Mouse (Mus musculus) megakaryocyte, embryonic 14.5 days (primary cell): Measurements from ENCODE around the gene Pbx2. TPM values are rescaled to one million over a fixed set of nuclear protein-coding genes. Genes with fewer than 3 reads are reported as not detected.
A peak's percentile ranks its signal among the peaks of the same experiment; 100 is the strongest.

ENCODE experiments used
- H3K27me3 ChIP-seq: replicated peaks from 2 replicates; pipeline ENCODE3; 2012; ENCODE audit warnings: inconsistent platforms
- H3K36me3 ChIP-seq: replicated peaks from 2 replicates; pipeline ENCODE3; 2012; ENCODE audit warnings: low read length, inconsistent platforms, mixed read lengths
- H3K4me1 ChIP-seq: 2 replicates; pipeline ENCODE4 v1.6.1; 2012; ENCODE audit warnings: inconsistent platforms
- H3K4me3 ChIP-seq: replicated peaks from 2 replicates; pipeline ENCODE3; 2012; ENCODE audit warnings: moderate library complexity, mild to moderate bottlenecking, inconsistent platforms
- H3K9me3 ChIP-seq: 2 replicates; pipeline ENCODE4 v1.6.1; 2012; ENCODE audit warnings: inconsistent platforms
- FLI1 ChIP-seq: IDR thresholded peaks from 2 replicates; pipeline ENCODE4 v1.6.1; 2012; ENCODE audit warnings: low read length, inconsistent platforms, mixed read lengths
- GATA1 ChIP-seq: IDR thresholded peaks from 3 replicates; pipeline ENCODE4 v1.6.1; 2012; ENCODE audit warnings: mixed read lengths, low read length, inconsistent platforms, borderline replicate concordance
- polyA plus RNA-seq: library from polyadenylated mRNA; stranded (reverse); fragments of >175 nt; gene quantifications from 2 replicates; pipeline ENCODE4 v1.2.3, GENCODE M21; 2012; ENCODE audit warnings: low replicate concordance; ENCODE audit not compliant: insufficient read depth

Pbx2 gene
- polyA plus RNA-seq, 1 experiment: 181 TPM

- H3K4me3 ChIP-seq: no peak overlapping the region
- peaks cover 5% of the 10 kb centered on the region for H3K9me3 ChIP-seq
- H3K4me1 ChIP-seq: peaks cover 71% of the 10 kb centered on the region
- TF ChIP-seq GATA1 (no peak), FLI1 (no peak)
- peaks cover 23% of the 10 kb centered on the region for H3K27me3 ChIP-seq
- H3K36me3 ChIP-seq: no peaks in the 10 kb centered on the region
Measured at GRCm38 (mm10) chr17:34637459-34637858, 46.4 kb downstream of the Pbx2 start.

GRCm38 (mm10) chr17:34639461-34640255 lies 48.6 kb downstream of the Pbx2 start:
- peak overlapping the region; percentile 53 for H3K4me3 ChIP-seq
- H3K4me1 ChIP-seq: peaks cover 81% of the 10 kb centered on the region
- TF ChIP-seq FLI1: no peak
- no peak for TF ChIP-seq GATA1
- H3K27me3 ChIP-seq: peaks cover 11% of the 10 kb centered on the region
- no peaks in the 10 kb centered on the region for H3K36me3 ChIP-seq
- peaks cover 5% of the 10 kb centered on the region for H3K9me3 ChIP-seq

GRCm38 (mm10) chr17:34640778-34641601 lies 49.9 kb downstream of the Pbx2 start:
- TF ChIP-seq FLI1 (no peak), GATA1 (no peak)
- peaks cover 5% of the 10 kb centered on the region for H3K9me3 ChIP-seq
- H3K36me3 ChIP-seq: peaks cover 9% of the 10 kb centered on the region
- peaks cover 11% of the 10 kb centered on the region for H3K27me3 ChIP-seq
- H3K4me1 ChIP-seq: peaks cover 84% of the 10 kb centered on the region
- peak overlapping the region; percentile 76 for H3K4me3 ChIP-seq

- Histone ChIP-seq H3K9me3 (peaks cover 5% of the 10 kb centered on the region), H3K4me1 (peaks cover 87% of the 10 kb centered on the region), H3K27me3 (peaks cover 8% of the 10 kb centered on the region), H3K4me3 (no peak overlapping the region), H3K36me3 (peaks cover 14% of the 10 kb centered on the region)
- no peak for TF ChIP-seq GATA1
Measured at GRCm38 (mm10) chr17:34641945-34642344, 50.9 kb downstream of the Pbx2 start.

- peaks cover 2% of the 10 kb centered on the region for H3K27me3 ChIP-seq
- H3K4me1 ChIP-seq: peaks cover 86% of the 10 kb centered on the region
- peaks cover 5% of the 10 kb centered on the region for H3K9me3 ChIP-seq
- H3K36me3 ChIP-seq: peaks cover 17% of the 10 kb centered on the region
- no peak for TF ChIP-seq GATA1
- no peak for TF ChIP-seq FLI1
- no peak overlapping the region for H3K4me3 ChIP-seq
Measured at GRCm38 (mm10) chr17:34643379-34643778, 52.3 kb downstream of the Pbx2 start.

- H3K36me3 ChIP-seq: peaks cover 23% of the 10 kb centered on the region
- no peak for TF ChIP-seq FLI1
- TF ChIP-seq GATA1: no peak
- no peak overlapping the region for H3K4me3 ChIP-seq
- peaks cover 2% of the 10 kb centered on the region for H3K27me3 ChIP-seq
- peaks cover 5% of the 10 kb centered on the region for H3K9me3 ChIP-seq
- peaks cover 91% of the 10 kb centered on the region for H3K4me1 ChIP-seq
Measured at GRCm38 (mm10) chr17:34643944-34644343, 52.9 kb downstream of the Pbx2 start.

- H3K4me3 ChIP-seq: peak within 1 kb of the TSS; percentile 100
- no peaks in the 10 kb centered on the region for H3K9me3 ChIP-seq
- TF ChIP-seq GATA1: no peak
- TF ChIP-seq FLI1: peak; percentile 45; the same call in 1 of the 2 replicates
- peaks cover 2% of the 10 kb centered on the region for H3K27me3 ChIP-seq
- peaks cover 87% of the 10 kb centered on the region for H3K4me1 ChIP-seq
- peaks cover 29% of the 10 kb centered on the region for H3K36me3 ChIP-seq
Measured at GRCm38 (mm10) chr17:34644608-34645007, 53.5 kb downstream of the Pbx2 start, which contains the start of gene Fkbpl. TSS of gene Fkbpl (plus strand) at chr17:34644764.

- TF ChIP-seq FLI1 (no peak), GATA1 (no peak)
- H3K9me3 ChIP-seq: no peaks in the 10 kb centered on the region
- H3K4me1 ChIP-seq: peaks cover 79% of the 10 kb centered on the region
- H3K27me3 ChIP-seq: peaks cover 2% of the 10 kb centered on the region
- H3K36me3 ChIP-seq: peaks cover 37% of the 10 kb centered on the region
- H3K4me3 ChIP-seq: peak overlapping the region; percentile 100
Measured at GRCm38 (mm10) chr17:34645256-34645829, 54.3 kb downstream of the Pbx2 start.

- TF ChIP-seq GATA1: no peak
- TF ChIP-seq FLI1: no peak
- Histone ChIP-seq H3K9me3 (no peaks in the 10 kb centered on the region), H3K4me1 (peaks cover 77% of the 10 kb centered on the region), H3K36me3 (peaks cover 43% of the 10 kb centered on the region), H3K4me3 (peak overlapping the region; percentile 100), H3K27me3 (peaks cover 2% of the 10 kb centered on the region)
Measured at GRCm38 (mm10) chr17:34645831-34646511, 54.9 kb downstream of the Pbx2 start.

Other genes starting within 250 kb of the Pbx2 start
- gene Btnl2, start 236.4 kb upstream of the Pbx2 start, polyA plus RNA-seq: not detected in 2 replicates
- not detected in 2 replicates for gene Btnl1, start 214.1 kb upstream of the Pbx2 start, polyA plus RNA-seq
- gene BC051142, start 192.4 kb upstream of the Pbx2 start, polyA plus RNA-seq: not detected in 2 replicates
- gene Btnl4, start 113.9 kb upstream of the Pbx2 start, polyA plus RNA-seq: not detected in 2 replicates
- not detected in 2 replicates for gene Btnl6, start 73.9 kb upstream of the Pbx2 start, polyA plus RNA-seq
- gene Notch4, start 27.0 kb upstream of the Pbx2 start, polyA plus RNA-seq: 0.43 TPM in 1 of 2 replicates, not detected in the other
- gene Gpsm3, start 1.5 kb upstream of the Pbx2 start, polyA plus RNA-seq: 402 and 833 TPM in 2 replicates
- 32.8 and 44.2 TPM in 2 replicates for gene Ager, start 6.6 kb downstream of the Pbx2 start, polyA plus RNA-seq
- gene Rnf5, start 12.4 kb downstream of the Pbx2 start, polyA plus RNA-seq: 37.8 and 101 TPM in 2 replicates
- 165 and 309 TPM in 2 replicates for gene Agpat1, start 13.0 kb downstream of the Pbx2 start, polyA plus RNA-seq
- 1.9 TPM in 1 of 2 replicates, not detected in the other for gene Egfl8, start 24.7 kb downstream of the Pbx2 start, polyA plus RNA-seq
- gene Ppt2, start 37.2 kb downstream of the Pbx2 start, polyA plus RNA-seq: 40.9 and 74.9 TPM in 2 replicates
- gene Prrt1, start 38.3 kb downstream of the Pbx2 start, polyA plus RNA-seq: not detected in 2 replicates
- 6.1 and 22.5 TPM in 2 replicates for gene Fkbpl, start 53.5 kb downstream of the Pbx2 start, polyA plus RNA-seq
- gene Atf6b, start 55.9 kb downstream of the Pbx2 start, polyA plus RNA-seq: 192 and 427 TPM in 2 replicates
- gene Tnxb, start 79.3 kb downstream of the Pbx2 start, polyA plus RNA-seq: 0.03 TPM in 1 of 2 replicates, not detected in the other
- 0.06 TPM in 1 of 2 replicates, not detected in the other for gene C4b, start 152.6 kb downstream of the Pbx2 start, polyA plus RNA-seq
- not detected in 2 replicates for gene Cyp21a1, start 213.3 kb downstream of the Pbx2 start, polyA plus RNA-seq
- 44.3 and 85.0 TPM in 2 replicates for gene Stk19, start 245.7 kb downstream of the Pbx2 start, polyA plus RNA-seq
- 61.9 and 137 TPM in 2 replicates for gene Dxo, start 245.8 kb downstream of the Pbx2 start, polyA plus RNA-seq